Mouse (Mus musculus): ENCODE results near the gene Plekhg3. TPM values are rescaled to one million over a fixed set of nuclear protein-coding genes. Genes with fewer than 3 reads are reported as not detected.

The Plekhg3 gene
- total and polyA plus RNA-seq, 2 experiments = 16.5 to 17.1 TPM

- no peaks in the 10 kb centered on the region for H3K27me3 ChIP-seq (ENCODE audit: control insufficient read depth, insufficient read depth, low read length)
- WGBS = 88% methylated on average over 5 of the region's 5 CpGs
- TF ChIP-seq CTCF (IDR thresholded peaks at IDR 0.05; ENCODE audit: low read depth, low read length) = no peak
- no peak for TF ChIP-seq POLR2A (IDR thresholded peaks at IDR 0.05; ENCODE audit: extremely low read depth, insufficient read depth, low read length)
- H3K36me3 ChIP-seq (ENCODE audit: control insufficient read depth, insufficient read depth, low read length) = no peaks in the 10 kb centered on the region
- no peaks in the 10 kb centered on the region for H3K4me1 ChIP-seq (ENCODE audit: control insufficient read depth, insufficient read depth, low read length)
- no peak overlapping the region for H3K9ac ChIP-seq (ENCODE audit: low read depth, low read length)
- no peak overlapping the region for H3K27ac ChIP-seq (replicated peaks; ENCODE audit: insufficient read depth, low read depth, low read length)
- DNase-seq (ENCODE audit: extremely low read depth, low read depth, low spot score) = no peak
- no peaks in the 10 kb centered on the region for H3K79me2 ChIP-seq (ENCODE audit: control insufficient read depth, insufficient read depth, low read length)
- H3K4me3 ChIP-seq (ENCODE audit: insufficient read depth, low read depth, low read length) = no peak overlapping the region
Observed at GRCm38 (mm10) chr12:76528766-76529165, 1.9 kb upstream of the Plekhg3 start.

DNA sequence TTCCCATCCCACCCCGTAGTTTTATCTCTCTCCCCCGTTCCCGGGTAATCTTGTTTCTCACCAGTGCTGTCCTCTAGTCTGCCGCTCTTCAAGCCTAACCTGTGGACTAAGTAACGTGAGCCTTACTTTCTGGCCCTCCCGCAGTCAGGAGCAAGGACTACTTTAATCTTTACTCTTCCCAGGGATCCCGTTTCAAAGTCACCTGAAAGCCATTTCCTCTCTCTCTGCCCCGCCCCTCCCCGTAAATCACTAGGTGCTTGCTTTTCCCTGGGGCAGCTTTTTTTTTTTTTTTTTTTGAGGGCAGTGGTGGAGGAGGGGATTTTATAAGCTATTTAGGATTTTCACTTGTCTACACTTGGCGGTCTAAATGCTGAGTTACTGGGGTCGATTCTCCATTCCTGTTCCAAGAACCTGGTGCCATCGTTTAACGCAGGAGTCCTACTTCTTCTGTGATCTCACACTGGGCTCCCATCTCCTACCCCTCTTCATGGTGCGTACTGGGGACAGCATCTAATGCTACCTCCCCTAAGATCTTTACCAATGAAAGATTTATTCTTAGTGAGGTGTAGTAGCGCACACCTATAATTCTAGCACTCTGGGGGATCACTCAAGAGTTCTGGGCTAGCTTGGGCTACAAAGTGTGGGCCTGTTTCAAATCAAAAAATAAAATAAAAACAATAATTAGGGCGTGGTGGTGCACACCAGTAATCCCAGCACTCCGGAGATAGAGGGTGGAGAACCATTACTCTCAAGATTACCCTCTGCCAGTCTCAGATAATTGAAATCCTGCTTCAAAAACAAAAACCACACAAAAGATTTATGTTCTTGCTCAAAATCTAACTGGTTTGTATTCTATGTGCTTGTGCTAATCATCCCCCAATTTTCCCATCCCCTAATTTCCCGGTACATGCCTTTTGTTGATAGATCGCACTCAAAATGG lies 1.6 kb downstream of the Plekhg3 start:
- 37% methylated on average over 19 of the region's 19 CpGs for WGBS
- Histone ChIP-seq H3K27ac (replicated peaks; ENCODE audit: insufficient read depth, low read depth, low read length) (no peak overlapping the region; the same call in 1 of the 2 replicates), H3K36me3 (ENCODE audit: control insufficient read depth, insufficient read depth, low read length) (no peaks in the 10 kb centered on the region), H3K4me1 (ENCODE audit: control insufficient read depth, insufficient read depth, low read length) (peaks cover 9% of the 10 kb centered on the region), H3K27me3 (ENCODE audit: control insufficient read depth, insufficient read depth, low read length) (no peaks in the 10 kb centered on the region), H3K79me2 (ENCODE audit: control insufficient read depth, insufficient read depth, low read length) (peaks cover 10% of the 10 kb centered on the region; the same call in 1 of the 2 replicates), H3K4me3 (ENCODE audit: insufficient read depth, low read depth, low read length) (peak overlapping the region; percentile 85; the same call in 1 of the 2 replicates), H3K9ac (ENCODE audit: low read depth, low read length) (peak overlapping the region; percentile 90; the same call in 1 of the 2 replicates)
- TF ChIP-seq CTCF (IDR thresholded peaks at IDR 0.05; ENCODE audit: low read depth, low read length) (no peak), POLR2A (IDR thresholded peaks at IDR 0.05; ENCODE audit: extremely low read depth, insufficient read depth, low read length) (no peak)
- no peak for DNase-seq (ENCODE audit: extremely low read depth, low read depth, low spot score)

DNA sequence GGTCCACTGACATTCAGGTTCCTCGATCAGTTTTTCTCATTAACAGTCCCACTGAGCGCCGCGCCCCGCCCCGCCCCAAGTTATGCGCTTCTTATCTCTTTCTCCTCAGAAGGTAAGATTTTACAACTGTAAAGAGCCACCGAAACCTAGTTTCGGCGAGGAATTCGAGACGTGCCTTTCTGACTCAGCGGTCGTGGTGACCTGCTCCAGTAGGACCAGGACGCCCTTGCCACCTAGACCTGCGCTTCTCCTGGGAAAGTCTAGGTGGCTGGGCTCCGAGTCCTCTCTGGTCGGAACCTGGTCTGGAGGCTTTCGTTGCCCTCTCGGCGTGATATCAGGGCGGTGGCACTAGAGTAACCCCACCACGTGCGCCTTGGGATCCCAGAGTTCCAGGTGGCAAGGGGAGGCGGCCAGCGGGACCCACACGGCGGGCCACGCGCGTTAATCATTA lies 2.3 kb downstream of the Plekhg3 start:
- Histone ChIP-seq H3K36me3 (ENCODE audit: control insufficient read depth, insufficient read depth, low read length) (no peaks in the 10 kb centered on the region), H3K79me2 (ENCODE audit: control insufficient read depth, insufficient read depth, low read length) (peaks cover 17% of the 10 kb centered on the region; the same call in 1 of the 2 replicates), H3K27ac (replicated peaks; ENCODE audit: insufficient read depth, low read depth, low read length) (peak overlapping the region; percentile 43), H3K9ac (ENCODE audit: low read depth, low read length) (peak overlapping the region; percentile 90), H3K4me3 (ENCODE audit: insufficient read depth, low read depth, low read length) (peak overlapping the region; percentile 85), H3K27me3 (ENCODE audit: control insufficient read depth, insufficient read depth, low read length) (no peaks in the 10 kb centered on the region), H3K4me1 (ENCODE audit: control insufficient read depth, insufficient read depth, low read length) (peaks cover 12% of the 10 kb centered on the region)
- 1% methylated on average over 31 of the region's 31 CpGs for WGBS
- TF ChIP-seq CTCF (IDR thresholded peaks at IDR 0.05; ENCODE audit: low read depth, low read length) (no peak), POLR2A (IDR thresholded peaks at IDR 0.05; ENCODE audit: extremely low read depth, insufficient read depth, low read length) (no peak)
- DNase-seq (ENCODE audit: extremely low read depth, low read depth, low spot score) = no peak

- no peaks in the 10 kb centered on the region for H3K27me3 ChIP-seq (ENCODE audit: control insufficient read depth, insufficient read depth, low read length)
- H3K36me3 ChIP-seq (ENCODE audit: control insufficient read depth, insufficient read depth, low read length) = no peaks in the 10 kb centered on the region
- peaks cover 23% of the 10 kb centered on the region; the same call in 1 of the 2 replicates for H3K79me2 ChIP-seq (ENCODE audit: control insufficient read depth, insufficient read depth, low read length)
- WGBS = under 1% methylated on average over 72 of the region's 74 CpGs
- peak overlapping the region; percentile 94 for H3K27ac ChIP-seq (replicated peaks; ENCODE audit: insufficient read depth, low read depth, low read length)
- TF ChIP-seq POLR2A (IDR thresholded peaks at IDR 0.05; ENCODE audit: extremely low read depth, insufficient read depth, low read length) (peak; percentile 53; the same call in 1 of the 2 replicates), CTCF (IDR thresholded peaks at IDR 0.05; ENCODE audit: low read depth, low read length) (no peak)
- peaks cover 16% of the 10 kb centered on the region for H3K4me1 ChIP-seq (ENCODE audit: control insufficient read depth, insufficient read depth, low read length)
- DNase-seq (ENCODE audit: extremely low read depth, low read depth, low spot score) = peak; percentile 86
- peak overlapping the region; percentile 85 for H3K4me3 ChIP-seq (ENCODE audit: insufficient read depth, low read depth, low read length)
- peak overlapping the region; percentile 90 for H3K9ac ChIP-seq (ENCODE audit: low read depth, low read length)
Observed at GRCm38 (mm10) chr12:76533377-76534222, 2.9 kb downstream of the Plekhg3 start.

GRCm38 (mm10) chr12:76534233-76534632 lies 3.5 kb downstream of the Plekhg3 start:
- WGBS = under 1% methylated on average over 11 of the region's 11 CpGs
- Histone ChIP-seq H3K4me3 (ENCODE audit: insufficient read depth, low read depth, low read length) (peak overlapping the region; percentile 85), H3K79me2 (ENCODE audit: control insufficient read depth, insufficient read depth, low read length) (peaks cover 23% of the 10 kb centered on the region; the same call in 1 of the 2 replicates), H3K27ac (replicated peaks; ENCODE audit: insufficient read depth, low read depth, low read length) (peak overlapping the region; percentile 94), H3K36me3 (ENCODE audit: control insufficient read depth, insufficient read depth, low read length) (no peaks in the 10 kb centered on the region), H3K9ac (ENCODE audit: low read depth, low read length) (peak overlapping the region; percentile 90), H3K27me3 (ENCODE audit: control insufficient read depth, insufficient read depth, low read length) (no peaks in the 10 kb centered on the region), H3K4me1 (ENCODE audit: control insufficient read depth, insufficient read depth, low read length) (peaks cover 16% of the 10 kb centered on the region)
- TF ChIP-seq POLR2A (IDR thresholded peaks at IDR 0.05; ENCODE audit: extremely low read depth, insufficient read depth, low read length) = no peak
- TF ChIP-seq CTCF (IDR thresholded peaks at IDR 0.05; ENCODE audit: low read depth, low read length) = no peak
- DNase-seq (ENCODE audit: extremely low read depth, low read depth, low spot score) = no peak

Measured in liver, adult 2 months (tissue).